Mouse (Mus musculus): ENCODE measurements around the gene Mitf. TPM values are rescaled to one million over a fixed set of nuclear protein-coding genes. Genes with fewer than 3 reads are reported as not detected.
A peak's percentile ranks its signal among the peaks of the same experiment; 100 is the strongest.

Gene Mitf
- polyA plus RNA-seq, 1 experiment from 2014 or later: 2.4 TPM

- WGBS: 83% methylated on average over 7 of the region's 7 CpGs
- Histone ChIP-seq H3K36me3 (no peaks in the 10 kb centered on the region), H3K9me3 (no peaks in the 10 kb centered on the region), H3K4me2 (no peak overlapping the region), H3K9ac (no peak overlapping the region), H3K27me3 (0 out of 2 replicates have a peak, but pooled peaks cover 6% of the 10 kb centered on the region), H3K27ac (replicated peaks) (no peak overlapping the region), H3K4me3 (no peak overlapping the region), H3K4me1 (replicated peaks) (no peaks in the 10 kb centered on the region)
- no peak for ATAC-seq (ENCODE audit: low FRiP score, low read depth)
Measured at GRCm38 (mm10) chr6:97789700-97790099, 17.2 kb upstream of the Mitf start.

- no peak for ATAC-seq (ENCODE audit: low FRiP score, low read depth)
- 91% methylated on average over 1 of the region's 1 CpGs for WGBS
Measured at GRCm38 (mm10) chr6:97792104-97792503, 14.7 kb upstream of the Mitf start.

GRCm38 (mm10) chr6:97795175-97795574, 11.7 kb upstream of the Mitf start:
- H3K9me3 ChIP-seq: no peaks in the 10 kb centered on the region
- 39% methylated on average over 2 of the region's 2 CpGs for WGBS

More at GRCm38 (mm10) chr6:97792104-97792503, 14.7 kb upstream of the Mitf start:
- Histone ChIP-seq H3K9ac (no peak overlapping the region), H3K36me3 (no peaks in the 10 kb centered on the region), H3K27ac (replicated peaks) (no peak overlapping the region), H3K9me3 (no peaks in the 10 kb centered on the region), H3K27me3 (0 out of 2 replicates have a peak, but pooled peaks cover 6% of the 10 kb centered on the region), H3K4me2 (no peak overlapping the region), H3K4me1 (replicated peaks) (no peaks in the 10 kb centered on the region), H3K4me3 (no peak overlapping the region)

GRCm38 (mm10) chr6:97800615-97801014, 6.2 kb upstream of the Mitf start:
- H3K9me3 ChIP-seq: no peaks in the 10 kb centered on the region
- H3K27ac ChIP-seq (replicated peaks): no peak overlapping the region
- no peak for ATAC-seq (ENCODE audit: low FRiP score, low read depth)
- no peak overlapping the region for H3K9ac ChIP-seq
- no peak overlapping the region for H3K4me3 ChIP-seq
- no peaks in the 10 kb centered on the region for H3K36me3 ChIP-seq
- WGBS: 67% methylated on average over 2 of the region's 2 CpGs
- H3K4me1 ChIP-seq (replicated peaks): no peaks in the 10 kb centered on the region
- H3K27me3 ChIP-seq: no peaks in the 10 kb centered on the region
- H3K4me2 ChIP-seq: no peak overlapping the region

More at GRCm38 (mm10) chr6:97795175-97795574, 11.7 kb upstream of the Mitf start:
- Histone ChIP-seq H3K27ac (replicated peaks) (no peak overlapping the region), H3K36me3 (no peaks in the 10 kb centered on the region), H3K4me2 (no peak overlapping the region), H3K4me3 (no peak overlapping the region), H3K27me3 (0 out of 2 replicates have a peak, but pooled peaks cover 6% of the 10 kb centered on the region), H3K4me1 (replicated peaks) (no peaks in the 10 kb centered on the region), H3K9ac (no peak overlapping the region)
- ATAC-seq (ENCODE audit: low FRiP score, low read depth): no peak

GRCm38 (mm10) chr6:97806051-97806450, 801 bp upstream of the Mitf start:
- Histone ChIP-seq H3K4me1 (replicated peaks) (peaks cover 6% of the 10 kb centered on the region), H3K36me3 (no peaks in the 10 kb centered on the region), H3K9me3 (no peaks in the 10 kb centered on the region), H3K4me2 (peak overlapping the region; percentile 100), H3K27me3 (peaks cover 5% of the 10 kb centered on the region; the same call in 1 of the 2 replicates), H3K9ac (no peak overlapping the region), H3K27ac (replicated peaks) (no peak overlapping the region), H3K4me3 (peak overlapping the region; percentile 82)
- no peak for ATAC-seq (ENCODE audit: low FRiP score, low read depth)
- WGBS: 64% methylated on average over 5 of the region's 5 CpGs

GRCm38 (mm10) chr6:97814191-97814590, 7.3 kb downstream of the Mitf start:
- no peak overlapping the region for H3K4me3 ChIP-seq
- no peaks in the 10 kb centered on the region for H3K36me3 ChIP-seq
- WGBS: 79% methylated on average over 4 of the region's 4 CpGs
- no peak overlapping the region for H3K4me2 ChIP-seq
- no peaks in the 10 kb centered on the region for H3K9me3 ChIP-seq
- no peaks in the 10 kb centered on the region for H3K27me3 ChIP-seq
- no peak for ATAC-seq (ENCODE audit: low FRiP score, low read depth)
- no peaks in the 10 kb centered on the region for H3K4me1 ChIP-seq (replicated peaks)
- no peak overlapping the region for H3K27ac ChIP-seq (replicated peaks)
- no peak overlapping the region for H3K9ac ChIP-seq

- Histone ChIP-seq H3K9me3 (no peaks in the 10 kb centered on the region), H3K27ac (replicated peaks) (no peak overlapping the region), H3K4me1 (replicated peaks) (no peaks in the 10 kb centered on the region), H3K4me3 (no peak overlapping the region), H3K9ac (no peak overlapping the region), H3K4me2 (no peak overlapping the region), H3K36me3 (no peaks in the 10 kb centered on the region), H3K27me3 (no peaks in the 10 kb centered on the region)
- WGBS: 70% methylated on average over 1 of the region's 1 CpGs
- no peak for ATAC-seq (ENCODE audit: low FRiP score, low read depth)
Measured at GRCm38 (mm10) chr6:97815723-97816122, 8.9 kb downstream of the Mitf start.

GRCm38 (mm10) chr6:97816806-97817205, 10.0 kb downstream of the Mitf start:
- H3K36me3 ChIP-seq: no peaks in the 10 kb centered on the region
- no peaks in the 10 kb centered on the region for H3K9me3 ChIP-seq
- H3K4me1 ChIP-seq (replicated peaks): no peaks in the 10 kb centered on the region
- H3K27me3 ChIP-seq: no peaks in the 10 kb centered on the region
- no peak overlapping the region for H3K4me2 ChIP-seq
- H3K27ac ChIP-seq (replicated peaks): no peak overlapping the region
- H3K9ac ChIP-seq: no peak overlapping the region
- ATAC-seq (ENCODE audit: low FRiP score, low read depth): no peak
- no peak overlapping the region for H3K4me3 ChIP-seq
- WGBS: 81% methylated on average over 1 of the region's 1 CpGs

- Histone ChIP-seq H3K27me3 (no peaks in the 10 kb centered on the region), H3K4me1 (replicated peaks) (no peaks in the 10 kb centered on the region), H3K9ac (no peak overlapping the region), H3K9me3 (no peaks in the 10 kb centered on the region), H3K4me2 (no peak overlapping the region), H3K36me3 (no peaks in the 10 kb centered on the region), H3K4me3 (no peak overlapping the region), H3K27ac (replicated peaks) (no peak overlapping the region)
- 57% methylated on average over 6 of the region's 6 CpGs for WGBS
- no peak for ATAC-seq (ENCODE audit: low FRiP score, low read depth)
Measured at GRCm38 (mm10) chr6:97818128-97818527, 11.3 kb downstream of the Mitf start.

- H3K9ac ChIP-seq: no peak overlapping the region
- no peaks in the 10 kb centered on the region for H3K27me3 ChIP-seq
- no peak for ATAC-seq (ENCODE audit: low FRiP score, low read depth)
- no peak overlapping the region for H3K4me3 ChIP-seq
- no peak overlapping the region for H3K4me2 ChIP-seq
- H3K9me3 ChIP-seq: no peaks in the 10 kb centered on the region
- no peaks in the 10 kb centered on the region for H3K36me3 ChIP-seq
- no peak overlapping the region for H3K27ac ChIP-seq (replicated peaks)
- no peaks in the 10 kb centered on the region for H3K4me1 ChIP-seq (replicated peaks)
- 87% methylated on average over 5 of the region's 5 CpGs for WGBS
Measured at GRCm38 (mm10) chr6:97818948-97819347, 12.1 kb downstream of the Mitf start.

- Histone ChIP-seq H3K36me3 (no peaks in the 10 kb centered on the region), H3K27ac (replicated peaks) (no peak overlapping the region), H3K4me3 (no peak overlapping the region), H3K9ac (no peak overlapping the region), H3K9me3 (no peaks in the 10 kb centered on the region), H3K4me2 (no peak overlapping the region), H3K27me3 (no peaks in the 10 kb centered on the region), H3K4me1 (replicated peaks) (no peaks in the 10 kb centered on the region)
- WGBS: 83% methylated on average over 8 of the region's 8 CpGs
- no peak for ATAC-seq (ENCODE audit: low FRiP score, low read depth)
Measured at GRCm38 (mm10) chr6:97820505-97820904, 13.7 kb downstream of the Mitf start.

GRCm38 (mm10) chr6:97821811-97822210, 15.0 kb downstream of the Mitf start:
- Histone ChIP-seq H3K4me3 (no peak overlapping the region), H3K4me1 (replicated peaks) (no peaks in the 10 kb centered on the region), H3K9me3 (no peaks in the 10 kb centered on the region), H3K27ac (replicated peaks) (no peak overlapping the region), H3K36me3 (no peaks in the 10 kb centered on the region), H3K4me2 (no peak overlapping the region), H3K27me3 (no peaks in the 10 kb centered on the region), H3K9ac (no peak overlapping the region)
- ATAC-seq (ENCODE audit: low FRiP score, low read depth): no peak
- WGBS: 84% methylated on average over 7 of the region's 7 CpGs

GRCm38 (mm10) chr6:97826642-97827275, 19.9 kb downstream of the Mitf start:
- WGBS: 89% methylated on average over 7 of the region's 7 CpGs
- Histone ChIP-seq H3K27me3 (no peaks in the 10 kb centered on the region), H3K9me3 (no peaks in the 10 kb centered on the region), H3K4me1 (replicated peaks) (no peaks in the 10 kb centered on the region), H3K27ac (replicated peaks) (no peak overlapping the region), H3K4me3 (no peak overlapping the region), H3K36me3 (no peaks in the 10 kb centered on the region), H3K4me2 (no peak overlapping the region), H3K9ac (no peak overlapping the region)
- no peak for ATAC-seq (ENCODE audit: low FRiP score, low read depth)

Data from hindbrain, embryonic 15.5 days (tissue).